Mouse (Mus musculus) c-Kit-positive CD71-positive TER-119-negative erythroid progenitor cells, embryonic 14.5 days (primary cell): ENCODE measurements around the gene Fam122c.

Experiments used
- DNase-seq: peaks from one replicate; pipeline ENCODE4 v3.0.0-alpha.2; 2013; ENCODE audit warnings: low read depth

Gene Fam122c

DNA sequence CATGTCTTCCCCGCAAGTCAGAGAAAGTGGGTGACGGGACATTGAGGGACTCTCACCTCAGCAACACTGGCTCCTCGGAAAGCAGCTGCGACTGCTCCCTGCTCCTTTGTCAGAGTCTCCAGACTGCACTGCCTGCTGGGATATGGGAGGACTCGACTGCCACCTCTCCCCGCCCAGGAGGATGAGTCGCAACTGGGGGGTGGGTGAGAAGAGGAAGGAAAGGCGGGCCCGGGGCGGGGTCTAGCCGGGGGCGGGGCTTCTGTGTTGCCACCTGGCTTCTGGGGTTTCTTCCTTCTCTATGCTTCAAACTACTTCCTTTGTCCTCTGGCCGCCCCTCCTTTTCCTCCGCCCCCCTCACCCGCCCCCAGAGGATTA is 97.1 kb downstream of the Fam122c start, which contains the start of gene Mospd1:
TSS of gene Mospd1 (minus strand) at position 137 of the 375 bp plus-strand sequence.
- peak; percentile 63 for DNase-seq
